Mouse (Mus musculus): ENCODE data around the gene Stpg1. TPM values are rescaled to one million over a fixed set of nuclear protein-coding genes. Genes with fewer than 3 reads are reported as not detected.

Gene Stpg1
- polyA plus RNA-seq, 1 experiment from 2014 or later = 0.84 TPM

- H3K9me3 ChIP-seq (ENCODE audit: low read length) = no peaks in the 10 kb centered on the region
- H3K36me3 ChIP-seq (ENCODE audit: insufficient read depth, low read length) = no peaks in the 10 kb centered on the region
- H3K9ac ChIP-seq (replicated peaks; ENCODE audit: low read length) = peak overlapping the region; percentile 53
- peaks cover 55% of the 10 kb centered on the region for H3K4me1 ChIP-seq (ENCODE audit: insufficient read depth, low read length)
- H3K4me3 ChIP-seq (ENCODE audit: low read length) = peak overlapping the region; percentile 30
- ATAC-seq (ENCODE audit: low FRiP score, low TSS enrichment) = peak; percentile 39; the same call in 1 of the 2 replicates
- 2% methylated on average over 8 of the region's 8 CpGs for WGBS
- H3K27ac ChIP-seq (ENCODE audit: low read length) = no peak overlapping the region
- H3K4me2 ChIP-seq (replicated peaks; ENCODE audit: low read depth, low read length) = peak overlapping the region; percentile 52
- H3K27me3 ChIP-seq (ENCODE audit: insufficient read depth, low read length) = no peaks in the 10 kb centered on the region
Measured at GRCm38 (mm10) chr4:135545080-135545511, 50.5 kb downstream of the Stpg1 start.

GRCm38 (mm10) chr4:135546008-135546407, 51.4 kb downstream of the Stpg1 start:
- H3K4me1 ChIP-seq (ENCODE audit: insufficient read depth, low read length) = peaks cover 55% of the 10 kb centered on the region
- H3K4me2 ChIP-seq (replicated peaks; ENCODE audit: low read depth, low read length) = no peak overlapping the region
- no peaks in the 10 kb centered on the region for H3K36me3 ChIP-seq (ENCODE audit: insufficient read depth, low read length)
- 87% methylated on average over 7 of the region's 7 CpGs for WGBS
- no peaks in the 10 kb centered on the region for H3K27me3 ChIP-seq (ENCODE audit: insufficient read depth, low read length)
- H3K4me3 ChIP-seq (ENCODE audit: low read length) = no peak overlapping the region
- no peak overlapping the region for H3K27ac ChIP-seq (ENCODE audit: low read length)
- no peak overlapping the region for H3K9ac ChIP-seq (replicated peaks; ENCODE audit: low read length)
- ATAC-seq (ENCODE audit: low FRiP score, low TSS enrichment) = no peak
- no peaks in the 10 kb centered on the region for H3K9me3 ChIP-seq (ENCODE audit: low read length)

GRCm38 (mm10) chr4:135546793-135547192, 52.2 kb downstream of the Stpg1 start:
- WGBS = 89% methylated on average over 4 of the region's 4 CpGs
- peaks cover 55% of the 10 kb centered on the region for H3K4me1 ChIP-seq (ENCODE audit: insufficient read depth, low read length)
- no peak overlapping the region for H3K9ac ChIP-seq (replicated peaks; ENCODE audit: low read length)
- ATAC-seq (ENCODE audit: low FRiP score, low TSS enrichment) = no peak
- H3K27ac ChIP-seq (ENCODE audit: low read length) = no peak overlapping the region
- no peak overlapping the region for H3K4me3 ChIP-seq (ENCODE audit: low read length)
- H3K36me3 ChIP-seq (ENCODE audit: insufficient read depth, low read length) = no peaks in the 10 kb centered on the region
- H3K27me3 ChIP-seq (ENCODE audit: insufficient read depth, low read length) = no peaks in the 10 kb centered on the region
- no peak overlapping the region for H3K4me2 ChIP-seq (replicated peaks; ENCODE audit: low read depth, low read length)
- no peaks in the 10 kb centered on the region for H3K9me3 ChIP-seq (ENCODE audit: low read length)

GRCm38 (mm10) chr4:135547551-135547950, 53.0 kb downstream of the Stpg1 start:
- Histone ChIP-seq H3K9me3 (ENCODE audit: low read length) (no peaks in the 10 kb centered on the region), H3K27me3 (ENCODE audit: insufficient read depth, low read length) (no peaks in the 10 kb centered on the region), H3K9ac (replicated peaks; ENCODE audit: low read length) (0 out of 2 replicates have a peak overlapping the region, but pooled peaks have one; percentile 36), H3K4me3 (ENCODE audit: low read length) (no peak overlapping the region), H3K4me2 (replicated peaks; ENCODE audit: low read depth, low read length) (no peak overlapping the region), H3K4me1 (ENCODE audit: insufficient read depth, low read length) (peaks cover 55% of the 10 kb centered on the region), H3K36me3 (ENCODE audit: insufficient read depth, low read length) (no peaks in the 10 kb centered on the region), H3K27ac (ENCODE audit: low read length) (no peak overlapping the region)
- no peak for ATAC-seq (ENCODE audit: low FRiP score, low TSS enrichment)
- 32% methylated on average over 14 of the region's 14 CpGs for whole genome bisulfite sequencing

GRCm38 (mm10) chr4:135548108-135548507, 53.5 kb downstream of the Stpg1 start:
- H3K9ac ChIP-seq (replicated peaks; ENCODE audit: low read length) = peak overlapping the region; percentile 36; the same call in 1 of the 2 replicates
- WGBS = 12% methylated on average over 7 of the region's 7 CpGs
- ATAC-seq (ENCODE audit: low FRiP score, low TSS enrichment) = peak; percentile 32; the same call in 1 of the 2 replicates

GRCm38 (mm10) chr4:135548521-135549077, 54.0 kb downstream of the Stpg1 start:
- H3K27ac ChIP-seq (ENCODE audit: low read length) = no peak overlapping the region; the same call in 1 of the 2 replicates
- no peak overlapping the region for H3K4me3 ChIP-seq (ENCODE audit: low read length)
- H3K9ac ChIP-seq (replicated peaks; ENCODE audit: low read length) = no peak overlapping the region
- H3K4me2 ChIP-seq (replicated peaks; ENCODE audit: low read depth, low read length) = no peak overlapping the region
- WGBS = 28% methylated on average over 9 of the region's 9 CpGs
- no peaks in the 10 kb centered on the region for H3K9me3 ChIP-seq (ENCODE audit: low read length)
- ATAC-seq (ENCODE audit: low FRiP score, low TSS enrichment) = no peak
- peaks cover 63% of the 10 kb centered on the region for H3K4me1 ChIP-seq (ENCODE audit: insufficient read depth, low read length)
- no peaks in the 10 kb centered on the region for H3K27me3 ChIP-seq (ENCODE audit: insufficient read depth, low read length)
- H3K36me3 ChIP-seq (ENCODE audit: insufficient read depth, low read length) = no peaks in the 10 kb centered on the region

More at GRCm38 (mm10) chr4:135548108-135548507, 53.5 kb downstream of the Stpg1 start:
- Histone ChIP-seq H3K27me3 (ENCODE audit: insufficient read depth, low read length) (no peaks in the 10 kb centered on the region), H3K4me3 (ENCODE audit: low read length) (no peak overlapping the region), H3K36me3 (ENCODE audit: insufficient read depth, low read length) (no peaks in the 10 kb centered on the region), H3K4me2 (replicated peaks; ENCODE audit: low read depth, low read length) (no peak overlapping the region), H3K27ac (ENCODE audit: low read length) (no peak overlapping the region; the same call in 1 of the 2 replicates), H3K4me1 (ENCODE audit: insufficient read depth, low read length) (peaks cover 58% of the 10 kb centered on the region), H3K9me3 (ENCODE audit: low read length) (no peaks in the 10 kb centered on the region)

GRCm38 (mm10) chr4:135549323-135549722, 54.7 kb downstream of the Stpg1 start:
- H3K4me2 ChIP-seq (replicated peaks; ENCODE audit: low read depth, low read length) = no peak overlapping the region
- no peaks in the 10 kb centered on the region for H3K27me3 ChIP-seq (ENCODE audit: insufficient read depth, low read length)
- H3K4me3 ChIP-seq (ENCODE audit: low read length) = no peak overlapping the region
- peaks cover 59% of the 10 kb centered on the region for H3K4me1 ChIP-seq (ENCODE audit: insufficient read depth, low read length)
- 63% methylated on average over 6 of the region's 6 CpGs for WGBS
- H3K27ac ChIP-seq (ENCODE audit: low read length) = no peak overlapping the region
- no peaks in the 10 kb centered on the region for H3K36me3 ChIP-seq (ENCODE audit: insufficient read depth, low read length)
- no peak overlapping the region for H3K9ac ChIP-seq (replicated peaks; ENCODE audit: low read length)
- H3K9me3 ChIP-seq (ENCODE audit: low read length) = no peaks in the 10 kb centered on the region
- no peak for ATAC-seq (ENCODE audit: low FRiP score, low TSS enrichment)

- no peak for ATAC-seq (ENCODE audit: low FRiP score, low TSS enrichment)
- H3K27ac ChIP-seq (ENCODE audit: low read length) = no peak overlapping the region
- no peak overlapping the region for H3K4me3 ChIP-seq (ENCODE audit: low read length)
- H3K9me3 ChIP-seq (ENCODE audit: low read length) = no peaks in the 10 kb centered on the region
- H3K27me3 ChIP-seq (ENCODE audit: insufficient read depth, low read length) = peaks cover 12% of the 10 kb centered on the region
- H3K4me1 ChIP-seq (ENCODE audit: insufficient read depth, low read length) = peaks cover 17% of the 10 kb centered on the region; the same call in 1 of the 2 replicates
- no peak overlapping the region; the same call in 1 of the 2 replicates for H3K9ac ChIP-seq (replicated peaks; ENCODE audit: low read length)
- no peaks in the 10 kb centered on the region for H3K36me3 ChIP-seq (ENCODE audit: insufficient read depth, low read length)
- no peak overlapping the region for H3K4me2 ChIP-seq (replicated peaks; ENCODE audit: low read depth, low read length)
- 17% methylated on average over 2 of the region's 2 CpGs for WGBS
Measured at GRCm38 (mm10) chr4:135563794-135564193, 69.2 kb downstream of the Stpg1 start.

- no peak overlapping the region for H3K4me3 ChIP-seq (ENCODE audit: low read length)
- H3K27ac ChIP-seq (ENCODE audit: low read length) = no peak overlapping the region
- no peak overlapping the region for H3K9ac ChIP-seq (replicated peaks; ENCODE audit: low read length)
- H3K27me3 ChIP-seq (ENCODE audit: insufficient read depth, low read length) = peaks cover 20% of the 10 kb centered on the region
- H3K9me3 ChIP-seq (ENCODE audit: low read length) = no peaks in the 10 kb centered on the region
- 45% methylated on average over 9 of the region's 9 CpGs for WGBS
- ATAC-seq (ENCODE audit: low FRiP score, low TSS enrichment) = 0 out of 2 replicates have a peak, but pooled peaks have one; percentile 37
- peaks cover 31% of the 10 kb centered on the region for H3K4me1 ChIP-seq (ENCODE audit: insufficient read depth, low read length)
- H3K36me3 ChIP-seq (ENCODE audit: insufficient read depth, low read length) = no peaks in the 10 kb centered on the region
- no peak overlapping the region for H3K4me2 ChIP-seq (replicated peaks; ENCODE audit: low read depth, low read length)
Measured at GRCm38 (mm10) chr4:135565400-135565799, 70.8 kb downstream of the Stpg1 start.

GRCm38 (mm10) chr4:135567042-135567441, 72.5 kb downstream of the Stpg1 start:
- no peak overlapping the region for H3K4me2 ChIP-seq (replicated peaks; ENCODE audit: low read depth, low read length)
- H3K9me3 ChIP-seq (ENCODE audit: low read length) = no peaks in the 10 kb centered on the region
- peaks cover 36% of the 10 kb centered on the region for H3K27me3 ChIP-seq (ENCODE audit: insufficient read depth, low read length)
- no peak for ATAC-seq (ENCODE audit: low FRiP score, low TSS enrichment)
- H3K36me3 ChIP-seq (ENCODE audit: insufficient read depth, low read length) = no peaks in the 10 kb centered on the region
- peaks cover 39% of the 10 kb centered on the region for H3K4me1 ChIP-seq (ENCODE audit: insufficient read depth, low read length)
- H3K27ac ChIP-seq (ENCODE audit: low read length) = no peak overlapping the region
- 30% methylated on average over 11 of the region's 11 CpGs for WGBS
- H3K9ac ChIP-seq (replicated peaks; ENCODE audit: low read length) = no peak overlapping the region
- H3K4me3 ChIP-seq (ENCODE audit: low read length) = no peak overlapping the region
